Mouse (Mus musculus) spleen, adult 12 weeks (tissue): ENCODE data around the gene Gbp8.
"Not testable (repeated sequence)": the region's sequence is repeated elsewhere in the genome, so short reads cannot be mapped to it uniquely, and the experiment has no call there.

Experiments used
- DNase-seq: peaks from one replicate; pipeline ENCODE4 v3.0.0; 2022; ENCODE audit warnings: low spot score

The Gbp8 gene

GRCm38 (mm10) chr5:105139409-105140088 lies at the start of gene Gbp8, which contains the start of the genes Gbp9 and Gbp4:
Gene Gbp8, minus strand, starts transcription at chr5:105139540.
Gene Gbp9, minus strand, starts transcription at chr5:105139539.
Gene Gbp4, minus strand, starts transcription at chr5:105139586.
- DNase-seq: peak; percentile 60

GRCm38 (mm10) chr5:105181446-105181845 lies 42.1 kb upstream of the Gbp8 start:
- DNase-seq: no peak

- DNase-seq: no peak
Measured at GRCm38 (mm10) chr5:105156582-105156981, 17.2 kb upstream of the Gbp8 start.

- DNase-seq: no peak
Measured at GRCm38 (mm10) chr5:105154049-105154448, 14.7 kb upstream of the Gbp8 start.

GRCm38 (mm10) chr5:105148062-105148461 lies 8.7 kb upstream of the Gbp8 start:
- not testable (repeated sequence) for DNase-seq

- DNase-seq: no peak
Measured at GRCm38 (mm10) chr5:105146447-105146846, 7.1 kb upstream of the Gbp8 start.

GRCm38 (mm10) chr5:105145731-105146130 lies 6.4 kb upstream of the Gbp8 start:
- DNase-seq: not testable (repeated sequence)

- DNase-seq: not testable (repeated sequence)
Measured at GRCm38 (mm10) chr5:105140089-105140810, 910 bp upstream of the Gbp8 start.

- DNase-seq: no peak
Measured at GRCm38 (mm10) chr5:105138906-105139305, 434 bp downstream of the Gbp8 start.

GRCm38 (mm10) chr5:105136706-105137304 lies 2.5 kb downstream of the Gbp8 start:
- DNase-seq: not testable (repeated sequence)

GRCm38 (mm10) chr5:105121731-105122130 lies 17.6 kb downstream of the Gbp8 start:
- not testable (repeated sequence) for DNase-seq

- DNase-seq: no peak
Measured at GRCm38 (mm10) chr5:105115740-105116139, 23.6 kb downstream of the Gbp8 start.

GRCm38 (mm10) chr5:105114696-105115095 lies 24.6 kb downstream of the Gbp8 start:
- DNase-seq: peak; percentile 29

GRCm38 (mm10) chr5:105113656-105114055 lies 25.7 kb downstream of the Gbp8 start:
- DNase-seq: no peak

- DNase-seq: peak; percentile 42
Measured at GRCm38 (mm10) chr5:105110271-105110852, 29.0 kb downstream of the Gbp8 start.

- DNase-seq: not testable (repeated sequence)
Measured at GRCm38 (mm10) chr5:105109775-105110174, 29.6 kb downstream of the Gbp8 start.

GRCm38 (mm10) chr5:105105689-105106088 lies 33.7 kb downstream of the Gbp8 start:
- DNase-seq: not testable (repeated sequence)

- DNase-seq: no peak
Measured at GRCm38 (mm10) chr5:105081900-105082299, 57.4 kb downstream of the Gbp8 start.

- not testable (repeated sequence) for DNase-seq
Measured at GRCm38 (mm10) chr5:105068356-105068755, 71.0 kb downstream of the Gbp8 start.

- not testable (repeated sequence) for DNase-seq
Measured at GRCm38 (mm10) chr5:105064443-105064842, 74.9 kb downstream of the Gbp8 start.

- no peak for DNase-seq
Measured at GRCm38 (mm10) chr5:105063321-105063720, 76.0 kb downstream of the Gbp8 start.

- DNase-seq: not testable (repeated sequence)
Measured at GRCm38 (mm10) chr5:105062403-105062802, 76.9 kb downstream of the Gbp8 start.
